Mouse (Mus musculus) heart, embryonic 16.5 days (tissue): ENCODE results near the gene Gstm4. TPM values are rescaled to one million over a fixed set of nuclear protein-coding genes. Genes with fewer than 3 reads are reported as not detected.
A peak's percentile ranks its signal among the peaks of the same experiment; 100 is the strongest.

ENCODE experiments used
- ATAC-seq: fragments of 200-750 bp; cut with Nextera tagmentation; replicated peaks from 2 replicates; pipeline ENCODE4 v1.8.0; 2017; ENCODE audit warnings: moderate number of reproducible peaks; ENCODE audit not compliant: insufficient read depth, low FRiP score; ENCODE audit errors: extremely low read depth
- H3K27ac ChIP-seq: fragments of 300-500 bp; sonication (generic); 2 replicates; pipeline ENCODE4 v1.5.1; 2014; ENCODE audit warnings: mild to moderate bottlenecking, low read length, control low read depth, moderate library complexity
- H3K27me3 ChIP-seq: fragments of 300-500 bp; sonication (generic); 2 replicates; pipeline ENCODE4 v1.6.1; 2014; ENCODE audit warnings: low read length, mixed read lengths; ENCODE audit not compliant: control insufficient read depth, insufficient read depth
- H3K36me3 ChIP-seq: fragments of 300-500 bp; sonication (generic); 2 replicates; pipeline ENCODE4 v1.6.1; 2014; ENCODE audit not compliant: control insufficient read depth, insufficient read depth
- H3K4me1 ChIP-seq: fragments of 300-500 bp; sonication (generic); 2 replicates; pipeline ENCODE4 v1.6.1; 2014; ENCODE audit warnings: low read length, mixed read lengths; ENCODE audit not compliant: control insufficient read depth, insufficient read depth
- H3K4me2 ChIP-seq: fragments of 300-500 bp; sonication (generic); 2 replicates; pipeline ENCODE4 v1.6.1; 2014; ENCODE audit warnings: low read depth, mild to moderate bottlenecking, control low read depth, low read length
- H3K4me3 ChIP-seq: fragments of 300-500 bp; sonication (generic); 2 replicates; pipeline ENCODE4 v1.5.1; 2014; ENCODE audit warnings: mild to moderate bottlenecking, control low read depth, low read length
- H3K9ac ChIP-seq: fragments of 300-500 bp; sonication (generic); 2 replicates; pipeline ENCODE4 v1.6.1; 2014; ENCODE audit warnings: low read length, control low read depth
- H3K9me3 ChIP-seq: fragments of 300-500 bp; sonication (generic); replicated peaks from 2 replicates; pipeline ENCODE4 v1.6.1; 2016; ENCODE audit warnings: low read length; ENCODE audit not compliant: control insufficient read depth
- WGBS: fragments of 180-500 bp; shearing (Covaris S2); extraction: QIAGEN DNeasy Blood & Tissue Kit; methylation state at CpG from one replicate; pipeline ENCODE4 v1.1.7; 2014; 5-methylcytosine and 5-hydroxymethylcytosine counted together
- polyA plus RNA-seq: library from polyadenylated mRNA; unstranded; fragments of >200 nt; fragmentation: Nextera tagmentation; extraction: Ambion mirVana; gene quantifications from 2 replicates; pipeline ENCODE4 v1.2.1, GENCODE M21; 2015

The Gstm4 gene
- polyA plus RNA-seq, 1 experiment from 2014 or later: 17.6 TPM

- Histone ChIP-seq H3K9me3 (no peaks in the 10 kb centered on the region), H3K9ac (no peak overlapping the region), H3K27ac (no peak overlapping the region), H3K27me3 (no peaks in the 10 kb centered on the region), H3K4me3 (no peak overlapping the region), H3K36me3 (peaks cover 42% of the 10 kb centered on the region), H3K4me1 (peaks cover 4% of the 10 kb centered on the region), H3K4me2 (no peak overlapping the region)
- WGBS: 87% methylated on average over 9 of the region's 9 CpGs
- no peak for ATAC-seq
Measured at GRCm38 (mm10) chr3:108076836-108077235, 32.1 kb upstream of the Gstm4 start.

GRCm38 (mm10) chr3:108072983-108073569, 28.4 kb upstream of the Gstm4 start:
- H3K4me3 ChIP-seq: no peak overlapping the region
- H3K4me2 ChIP-seq: no peak overlapping the region
- 76% methylated on average over 10 of the region's 10 CpGs for WGBS
- H3K4me1 ChIP-seq: 0 out of 2 replicates have a peak, but pooled peaks cover 2% of the 10 kb centered on the region
- no peak overlapping the region for H3K9ac ChIP-seq
- no peak overlapping the region for H3K27ac ChIP-seq
- ATAC-seq: no peak
- H3K36me3 ChIP-seq: peaks cover 30% of the 10 kb centered on the region
- H3K27me3 ChIP-seq: no peaks in the 10 kb centered on the region
- H3K9me3 ChIP-seq: no peaks in the 10 kb centered on the region

GRCm38 (mm10) chr3:108070295-108071293, 25.9 kb upstream of the Gstm4 start:
- 0 out of 2 replicates have a peak, but pooled peaks cover 2% of the 10 kb centered on the region for H3K4me1 ChIP-seq
- no peak overlapping the region for H3K27ac ChIP-seq
- H3K4me3 ChIP-seq: no peak overlapping the region
- H3K36me3 ChIP-seq: peaks cover 10% of the 10 kb centered on the region; the same call in 1 of the 2 replicates
- ATAC-seq: no peak
- WGBS: 61% methylated on average over 10 of the region's 10 CpGs
- no peaks in the 10 kb centered on the region for H3K27me3 ChIP-seq
- H3K9me3 ChIP-seq: no peaks in the 10 kb centered on the region
- no peak overlapping the region for H3K9ac ChIP-seq
- H3K4me2 ChIP-seq: no peak overlapping the region

GRCm38 (mm10) chr3:108069231-108069870, 24.7 kb upstream of the Gstm4 start:
- 0 out of 2 replicates have a peak, but pooled peaks cover 2% of the 10 kb centered on the region for H3K4me1 ChIP-seq
- 44% methylated on average over 13 of the region's 13 CpGs for WGBS
- H3K36me3 ChIP-seq: no peaks in the 10 kb centered on the region
- no peak; the same call in 1 of the 2 replicates for ATAC-seq
- peak overlapping the region; percentile 18 for H3K4me3 ChIP-seq
- H3K4me2 ChIP-seq: peak overlapping the region; percentile 51
- H3K9ac ChIP-seq: no peak overlapping the region
- no peaks in the 10 kb centered on the region for H3K27me3 ChIP-seq
- no peaks in the 10 kb centered on the region for H3K9me3 ChIP-seq
- H3K27ac ChIP-seq: no peak overlapping the region

GRCm38 (mm10) chr3:108068826-108069225, 24.1 kb upstream of the Gstm4 start:
- Histone ChIP-seq H3K27ac (no peak overlapping the region), H3K9me3 (no peaks in the 10 kb centered on the region), H3K4me1 (0 out of 2 replicates have a peak, but pooled peaks cover 2% of the 10 kb centered on the region), H3K9ac (no peak overlapping the region), H3K4me3 (no peak overlapping the region), H3K27me3 (no peaks in the 10 kb centered on the region), H3K4me2 (no peak overlapping the region), H3K36me3 (no peaks in the 10 kb centered on the region)
- ATAC-seq: no peak
- 14% methylated on average over 1 of the region's 1 CpGs for WGBS

- 56% methylated on average over 6 of the region's 6 CpGs for WGBS
- H3K4me3 ChIP-seq: no peak overlapping the region
- no peaks in the 10 kb centered on the region for H3K9me3 ChIP-seq
- H3K9ac ChIP-seq: no peak overlapping the region
- H3K4me1 ChIP-seq: 0 out of 2 replicates have a peak, but pooled peaks cover 2% of the 10 kb centered on the region
- no peak overlapping the region for H3K4me2 ChIP-seq
- ATAC-seq: no peak
- no peaks in the 10 kb centered on the region for H3K27me3 ChIP-seq
- H3K27ac ChIP-seq: no peak overlapping the region
- no peaks in the 10 kb centered on the region for H3K36me3 ChIP-seq
Measured at GRCm38 (mm10) chr3:108067370-108067934, 22.8 kb upstream of the Gstm4 start.

- Histone ChIP-seq H3K4me1 (0 out of 2 replicates have a peak, but pooled peaks cover 4% of the 10 kb centered on the region), H3K27ac (no peak overlapping the region), H3K4me3 (no peak overlapping the region), H3K9me3 (no peaks in the 10 kb centered on the region), H3K36me3 (no peaks in the 10 kb centered on the region), H3K4me2 (no peak overlapping the region), H3K27me3 (no peaks in the 10 kb centered on the region), H3K9ac (no peak overlapping the region)
- ATAC-seq: no peak
- WGBS: 77% methylated on average over 9 of the region's 9 CpGs
Measured at GRCm38 (mm10) chr3:108065551-108065950, 20.9 kb upstream of the Gstm4 start.

GRCm38 (mm10) chr3:108064672-108065071, 20.0 kb upstream of the Gstm4 start:
- Histone ChIP-seq H3K4me2 (no peak overlapping the region), H3K4me3 (no peak overlapping the region), H3K27ac (no peak overlapping the region), H3K4me1 (0 out of 2 replicates have a peak, but pooled peaks cover 2% of the 10 kb centered on the region), H3K36me3 (no peaks in the 10 kb centered on the region), H3K9ac (no peak overlapping the region), H3K27me3 (no peaks in the 10 kb centered on the region), H3K9me3 (no peaks in the 10 kb centered on the region)
- ATAC-seq: no peak
- 37% methylated on average over 4 of the region's 4 CpGs for WGBS
